Mouse (Mus musculus) brain, embryonic 18.5 days (tissue): ENCODE results near the gene Gm20388.

ENCODE experiments used
- DNase-seq: peaks from one replicate; pipeline ENCODE4 v3.0.0-alpha.2; 2012; ENCODE audit warnings: low read depth, low spot score

The Gm20388 gene

GRCm38 (mm10) chr8:120505619-120506310, 595.1 kb downstream of the Gm20388 start:
- DNase-seq: no peak

- no peak for DNase-seq
Observed at GRCm38 (mm10) chr8:120506562-120506961, 595.9 kb downstream of the Gm20388 start.

- DNase-seq: no peak
Observed at GRCm38 (mm10) chr8:120507290-120507689, 596.6 kb downstream of the Gm20388 start.

- DNase-seq: no peak
Observed at GRCm38 (mm10) chr8:120509136-120510034, 598.7 kb downstream of the Gm20388 start.

- no peak for DNase-seq
Observed at GRCm38 (mm10) chr8:120510035-120510416, 599.4 kb downstream of the Gm20388 start.

- no peak for DNase-seq
Observed at GRCm38 (mm10) chr8:120510863-120511457, 600.3 kb downstream of the Gm20388 start.

- no peak for DNase-seq
Observed at GRCm38 (mm10) chr8:120511737-120512136, 601.1 kb downstream of the Gm20388 start.

- no peak for DNase-seq
Observed at GRCm38 (mm10) chr8:120512326-120512725, 601.7 kb downstream of the Gm20388 start.

- no peak for DNase-seq
Observed at GRCm38 (mm10) chr8:120513145-120513544, 602.5 kb downstream of the Gm20388 start.

GRCm38 (mm10) chr8:120513638-120514461, 603.2 kb downstream of the Gm20388 start:
- no peak for DNase-seq

GRCm38 (mm10) chr8:120515214-120515613, 604.6 kb downstream of the Gm20388 start:
- DNase-seq: no peak

- DNase-seq: no peak
Observed at GRCm38 (mm10) chr8:120515650-120516049, 605.0 kb downstream of the Gm20388 start.

GRCm38 (mm10) chr8:120516182-120516755, 605.6 kb downstream of the Gm20388 start:
- DNase-seq: no peak

GRCm38 (mm10) chr8:120517666-120518410, 607.2 kb downstream of the Gm20388 start:
- DNase-seq: no peak

- no peak for DNase-seq
Observed at GRCm38 (mm10) chr8:120518736-120519534, 608.3 kb downstream of the Gm20388 start.

- DNase-seq: no peak
Observed at GRCm38 (mm10) chr8:120520287-120520686, 609.6 kb downstream of the Gm20388 start.

- no peak for DNase-seq
Observed at GRCm38 (mm10) chr8:120520707-120521590, 610.3 kb downstream of the Gm20388 start.

GRCm38 (mm10) chr8:120521591-120521965, 610.9 kb downstream of the Gm20388 start:
- no peak for DNase-seq

GRCm38 (mm10) chr8:120523641-120524040, 613.0 kb downstream of the Gm20388 start:
- no peak for DNase-seq
